Mouse (Mus musculus) megakaryocyte, embryonic 14.5 days (primary cell): ENCODE measurements around the gene Ppp6r2.

Source experiments
- FLI1 ChIP-seq: IDR thresholded peaks from 2 replicates; pipeline ENCODE4 v1.6.1; 2012; ENCODE audit warnings: low read length, inconsistent platforms, mixed read lengths
- GATA1 ChIP-seq: IDR thresholded peaks from 3 replicates; pipeline ENCODE4 v1.6.1; 2012; ENCODE audit warnings: mixed read lengths, low read length, inconsistent platforms, borderline replicate concordance

DNA sequence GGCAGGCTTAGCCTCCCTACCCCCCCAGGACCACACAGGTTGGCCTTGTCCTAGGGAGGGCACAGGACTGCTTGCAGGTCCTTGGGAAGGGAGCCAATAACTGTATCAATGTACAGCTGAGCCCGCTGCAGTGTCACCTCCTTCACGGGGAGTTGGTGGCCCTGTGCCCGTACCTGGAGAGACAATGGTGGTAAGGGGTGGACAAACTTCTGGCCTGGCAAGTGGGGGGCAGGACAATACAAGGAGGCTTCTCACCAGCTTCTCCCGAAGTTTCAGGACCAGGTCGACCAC, 26.5 kb upstream of the Ppp6r2 start:
- TF ChIP-seq GATA1 (no peak), FLI1 (no peak)
